Mouse (Mus musculus): ENCODE results near the gene Hoxd11. TPM values are rescaled to one million over a fixed set of nuclear protein-coding genes. Genes with fewer than 3 reads are reported as not detected.

Gene Hoxd11
- total RNA-seq, 2 experiments from 2014 or later, result 5.1 TPM; not detected in 1

DNA sequence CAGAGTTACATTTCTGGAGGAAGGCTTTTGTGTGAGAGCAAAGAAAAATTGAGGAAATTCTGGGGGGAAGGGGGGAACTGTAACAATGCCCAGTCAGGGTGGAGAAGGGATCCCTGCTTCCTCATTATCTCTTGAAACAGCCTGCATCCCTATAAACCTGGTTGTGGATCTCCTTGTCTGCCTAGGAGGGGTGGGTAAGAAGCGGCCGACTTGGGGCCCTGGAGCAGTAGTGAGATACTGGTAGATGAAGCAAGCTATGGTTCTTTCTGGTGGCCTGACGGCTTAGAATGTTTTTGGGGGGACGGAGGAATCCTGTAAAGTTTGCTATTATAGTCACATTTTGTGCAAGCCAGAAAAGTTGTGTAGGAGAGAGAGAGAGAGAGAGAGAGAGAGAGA is 14.1 kb downstream of the Hoxd11 start:
- no peak for DNase-seq (ENCODE audit: low spot score in 2 of 2)

- DNase-seq (ENCODE audit: low spot score in 2 of 2), result no peak
These were observed 14.7 kb downstream of the Hoxd11 start for GRCm38 (mm10) chr2:74694066-74694465.

- no peak for DNase-seq (ENCODE audit: low spot score in 2 of 2)
These were observed 16.0 kb downstream of the Hoxd11 start for GRCm38 (mm10) chr2:74695383-74695782.

DNA sequence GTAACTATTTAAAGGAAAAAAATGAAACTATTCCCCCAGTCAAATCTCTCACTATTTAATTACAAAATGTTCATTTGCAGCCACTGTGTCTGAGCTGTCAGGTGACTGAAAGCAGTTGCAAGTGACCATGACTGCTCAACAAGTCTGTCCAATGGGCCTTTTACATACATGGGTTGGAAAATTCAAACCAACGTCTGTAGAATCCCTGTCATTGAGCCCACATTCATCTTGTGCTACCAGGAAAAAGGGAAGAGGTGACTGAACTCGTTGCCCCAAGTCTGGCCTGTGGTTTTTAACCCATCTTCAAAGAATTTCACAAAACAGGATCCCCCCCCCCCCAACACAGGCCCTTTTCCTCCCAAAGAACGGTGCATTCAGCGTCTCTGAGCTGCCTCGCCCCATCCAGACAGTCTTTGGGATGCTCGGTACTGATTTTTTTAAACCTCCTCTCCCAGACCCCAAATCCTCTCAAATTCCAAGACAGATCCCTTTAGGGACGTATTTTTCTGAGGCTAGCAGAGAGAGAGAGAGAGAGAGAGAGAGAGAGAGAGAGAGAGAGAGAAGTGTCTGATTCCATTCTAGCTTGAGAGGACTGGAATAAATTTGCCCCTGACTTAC is 16.6 kb downstream of the Hoxd11 start:
- no peak for DNase-seq (ENCODE audit: low spot score in 2 of 2)

DNA sequence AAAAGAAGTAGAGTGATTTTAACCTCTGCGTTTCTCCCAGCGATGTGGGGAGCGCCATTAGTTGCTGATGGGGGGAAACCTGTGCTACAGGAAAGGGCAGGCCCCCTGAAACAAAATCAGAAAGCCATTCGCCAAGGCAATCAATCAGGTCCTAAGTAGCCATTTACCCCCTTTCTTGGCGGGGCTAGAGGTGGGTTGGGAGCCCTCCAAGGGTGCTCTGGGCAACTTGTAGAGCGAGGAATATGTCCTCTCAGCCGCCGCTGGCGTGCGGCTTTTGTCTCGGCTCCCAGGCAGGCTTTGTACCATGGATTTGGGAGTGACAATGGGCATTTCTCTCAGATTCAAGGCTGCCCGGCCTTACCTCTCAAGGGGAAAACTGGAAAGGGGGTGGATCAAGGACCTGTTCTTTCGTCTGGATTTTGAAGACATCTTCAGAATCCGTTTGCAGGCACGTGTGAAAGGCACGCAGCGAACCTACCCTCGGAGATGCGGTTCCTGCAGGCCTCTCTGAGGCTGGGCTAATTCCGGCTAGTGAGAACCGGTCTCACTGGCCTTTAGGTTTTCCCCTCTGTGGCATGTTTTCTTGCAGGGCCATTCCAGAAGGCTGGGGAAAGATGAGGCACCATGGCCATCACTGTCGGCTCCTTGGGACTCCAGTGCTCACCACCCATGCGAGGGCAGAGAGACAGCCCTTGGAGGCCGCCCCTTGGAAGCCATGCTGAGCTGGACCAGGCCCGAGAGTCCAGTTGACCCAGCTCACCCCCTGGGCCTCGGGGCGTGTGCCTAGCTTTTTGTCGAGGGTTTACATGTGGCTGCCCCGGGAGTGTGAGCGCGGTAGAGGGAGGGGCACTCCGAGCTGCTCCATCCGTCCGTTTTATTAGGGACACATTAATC is 17.3 kb downstream of the Hoxd11 start:
- no peak for DNase-seq (ENCODE audit: low spot score in 2 of 2)

DNA sequence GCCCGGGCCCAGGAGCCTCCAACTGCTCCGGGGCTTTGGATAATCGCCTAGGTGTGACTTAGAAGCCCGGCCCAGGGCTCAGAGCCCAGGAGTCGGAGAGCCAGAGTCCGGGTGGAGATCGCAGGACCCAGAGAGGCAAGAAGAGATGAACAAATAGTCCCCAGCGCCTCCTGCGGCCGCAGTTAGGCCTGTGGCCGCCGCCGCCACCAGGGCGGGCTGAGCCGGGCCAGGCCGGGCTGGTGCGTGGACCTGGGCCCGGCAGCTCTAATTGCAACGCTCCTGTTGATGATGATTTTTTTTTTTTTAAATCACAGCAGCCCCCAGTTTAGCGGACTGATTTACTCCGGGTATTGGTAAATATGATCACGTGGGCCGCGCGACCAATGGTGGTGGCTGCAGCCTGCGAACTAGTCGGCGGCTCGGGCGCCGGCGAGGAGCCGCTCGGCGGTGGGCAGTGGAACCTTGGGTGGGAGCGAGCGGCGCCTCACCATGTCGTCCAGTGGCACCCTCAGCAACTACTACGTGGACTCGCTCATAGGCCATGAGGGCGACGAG is 18.3 kb downstream of the Hoxd11 start, which contains the start of gene Hoxd9:
TSS of gene Hoxd9 (plus strand) at position 161 of the 555 bp plus-strand sequence.
- no peak for DNase-seq (ENCODE audit: low spot score in 2 of 2)

DNA sequence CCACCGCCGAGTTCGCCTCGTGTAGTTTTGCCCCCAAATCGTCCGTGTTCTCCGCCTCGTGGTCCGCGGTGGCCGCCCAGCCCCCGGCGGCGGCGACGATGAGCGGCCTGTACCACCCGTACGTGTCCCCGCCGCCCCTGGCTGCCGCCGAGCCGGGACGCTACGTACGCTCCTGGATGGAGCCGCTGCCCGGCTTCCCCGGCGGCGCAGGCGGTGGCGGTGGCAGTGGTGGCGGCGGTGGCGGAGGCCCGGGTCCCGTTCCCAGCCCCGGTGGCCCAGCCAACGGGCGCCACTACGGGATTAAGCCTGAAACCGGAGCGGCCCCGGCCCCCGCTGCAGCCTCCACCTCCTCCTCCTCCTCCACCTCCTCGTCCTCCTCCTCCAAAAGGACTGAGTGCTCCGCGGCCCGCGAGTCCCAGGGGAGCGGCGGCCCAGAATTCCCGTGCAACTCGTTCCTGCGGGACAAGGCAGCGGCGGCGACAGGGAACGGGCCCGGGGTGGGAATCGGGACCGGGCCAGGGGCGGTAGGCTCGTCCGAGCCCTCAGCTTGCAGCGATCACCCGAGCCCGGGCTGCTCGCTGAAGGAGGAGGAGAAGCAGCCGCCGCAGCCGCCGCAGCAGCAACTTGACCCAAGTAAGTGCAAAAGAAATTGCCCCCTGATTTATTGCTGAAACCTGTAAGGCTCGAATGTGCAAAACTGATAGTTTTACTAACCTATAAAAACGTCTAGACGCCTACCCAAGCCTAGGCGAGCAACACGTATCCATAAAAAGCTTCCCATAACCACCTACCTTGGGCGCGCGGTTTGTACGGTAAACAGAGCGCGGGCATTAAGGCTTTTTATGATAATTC is 19.1 kb downstream of the Hoxd11 start:
- DNase-seq (ENCODE audit: low spot score in 2 of 2), result no peak

DNA sequence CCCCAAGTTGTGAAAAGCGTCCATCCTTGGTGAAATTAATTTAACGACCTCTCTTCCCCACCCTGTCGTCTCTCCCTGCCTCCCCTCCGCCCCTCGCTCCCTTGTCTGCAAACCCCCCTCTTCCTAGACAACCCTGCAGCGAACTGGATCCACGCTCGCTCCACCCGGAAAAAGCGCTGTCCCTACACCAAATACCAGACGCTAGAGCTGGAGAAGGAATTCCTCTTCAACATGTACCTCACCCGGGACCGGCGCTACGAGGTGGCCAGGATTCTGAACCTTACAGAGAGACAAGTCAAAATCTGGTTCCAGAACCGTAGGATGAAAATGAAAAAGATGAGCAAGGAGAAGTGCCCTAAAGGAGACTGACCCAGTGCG is 19.7 kb downstream of the Hoxd11 start:
- DNase-seq (ENCODE audit: low spot score in 2 of 2), result no peak

- no peak for DNase-seq (ENCODE audit: low spot score in 2 of 2)
These were observed 20.5 kb downstream of the Hoxd11 start for GRCm38 (mm10) chr2:74699664-74700545.

DNA sequence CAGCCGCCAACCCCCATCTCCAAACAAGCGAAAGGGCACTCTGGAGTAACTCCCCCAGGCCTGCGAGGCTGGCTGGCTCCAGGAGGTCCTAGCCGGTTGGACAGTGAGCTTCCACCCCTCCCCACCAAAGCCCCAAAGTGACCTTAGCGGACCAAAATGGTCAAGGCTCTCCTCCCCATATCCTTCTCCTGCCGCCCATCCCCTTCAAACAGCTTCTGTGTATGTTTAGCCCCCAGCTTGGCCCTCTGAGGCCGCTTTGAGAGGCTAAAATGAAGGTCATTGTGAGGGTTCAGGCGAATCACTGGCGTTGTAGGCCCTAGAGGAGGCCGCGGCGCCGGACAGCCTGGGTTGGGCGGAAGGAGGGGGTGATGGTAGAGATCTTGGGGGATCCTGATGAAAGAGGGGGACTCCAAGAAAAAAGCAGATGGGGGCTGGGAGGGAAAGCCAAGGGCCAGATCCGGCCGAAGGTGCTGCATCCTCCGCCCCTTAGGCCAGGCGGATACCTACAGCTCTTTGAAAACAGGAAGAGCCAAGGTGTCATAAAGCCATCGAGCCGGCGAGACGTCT is 21.3 kb downstream of the Hoxd11 start:
- DNase-seq (ENCODE audit: low spot score in 2 of 2), result no peak

DNA sequence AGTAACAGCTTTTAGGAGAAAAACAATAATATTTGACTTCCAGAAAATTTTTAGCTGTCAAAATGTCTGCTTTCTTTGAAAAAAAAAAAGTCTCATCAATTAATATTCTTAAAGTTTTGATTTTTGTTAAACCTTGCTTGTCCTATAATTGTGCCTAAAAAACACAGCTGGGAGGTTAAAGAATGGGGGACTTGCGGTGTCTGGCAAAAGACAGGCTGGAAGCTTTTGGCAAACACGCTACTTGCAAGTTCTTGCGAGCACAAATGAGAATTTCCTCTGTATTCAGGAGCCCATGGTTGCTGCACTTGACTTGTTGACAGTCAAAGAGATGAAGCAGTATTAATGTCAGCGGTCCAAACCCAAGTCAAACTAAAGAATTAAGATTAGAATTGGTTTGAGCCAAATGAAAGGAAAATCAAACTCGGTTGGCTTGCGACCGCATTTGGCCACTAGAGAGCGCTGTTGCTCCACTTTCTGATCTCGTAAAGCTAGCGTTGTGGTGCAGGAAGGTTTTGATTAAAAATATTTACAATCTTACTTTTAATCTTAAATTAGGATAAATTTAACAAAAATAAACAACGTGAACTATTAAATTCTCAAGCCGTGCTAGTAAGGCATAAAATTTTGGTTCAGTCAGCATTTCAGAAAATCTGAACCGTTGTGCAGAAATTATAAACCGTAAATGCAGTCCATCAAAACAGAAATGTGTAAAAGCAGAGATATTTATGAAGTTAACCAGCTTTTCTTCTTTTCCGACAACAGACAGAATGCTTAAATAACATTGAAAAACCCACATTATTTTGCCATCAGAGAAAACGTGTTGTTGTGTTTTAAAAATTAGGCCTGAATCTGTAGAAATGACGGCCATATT is 22.8 kb downstream of the Hoxd11 start:
- no peak for DNase-seq (ENCODE audit: low spot score in 2 of 2)

DNA sequence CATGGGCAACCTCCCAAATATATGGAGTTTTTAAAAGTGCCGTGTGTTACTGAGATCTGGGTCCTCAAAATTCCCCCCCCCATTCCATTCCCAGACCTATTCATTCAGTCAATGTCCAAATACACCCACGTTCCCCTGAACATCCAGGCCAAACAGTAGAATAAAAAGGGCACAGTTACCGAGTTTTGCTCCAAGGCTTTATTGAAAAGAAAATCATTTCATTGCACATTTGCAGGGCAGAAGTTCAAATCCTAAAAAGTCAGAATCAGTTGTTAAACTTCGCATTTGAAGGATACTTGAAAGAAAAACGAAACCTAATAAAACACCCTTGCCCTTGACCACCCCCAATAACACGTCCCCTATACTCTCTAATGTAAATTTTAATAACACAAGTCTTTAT is 23.5 kb downstream of the Hoxd11 start:
- no peak for DNase-seq (ENCODE audit: low spot score in 2 of 2)

DNA sequence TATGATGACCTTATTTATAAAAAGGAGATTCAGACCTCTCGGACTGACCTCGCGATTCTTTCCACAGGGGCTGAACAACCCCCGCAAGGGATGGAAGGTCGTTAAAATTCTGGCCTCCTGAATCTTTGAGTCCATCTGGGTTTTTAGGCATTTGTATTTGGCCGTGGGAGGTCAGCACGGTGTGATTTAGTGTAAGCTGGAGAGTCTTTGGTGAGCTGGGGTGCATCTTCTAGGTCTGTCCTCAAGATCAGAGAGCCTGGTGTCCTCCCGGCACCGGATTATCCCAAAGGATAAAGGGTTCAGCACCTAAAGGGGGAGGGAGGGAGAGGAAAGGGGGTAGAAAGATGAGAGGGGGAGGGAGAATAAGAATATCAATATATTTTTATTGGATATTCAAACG is 24.0 kb downstream of the Hoxd11 start:
- no peak for DNase-seq (ENCODE audit: low spot score in 2 of 2)

- no peak for DNase-seq (ENCODE audit: low spot score in 2 of 2)
These were observed 24.5 kb downstream of the Hoxd11 start for GRCm38 (mm10) chr2:74703720-74704392.

- peak in 1 of 2 experiments; percentile 60 for DNase-seq (ENCODE audit: low spot score in 2 of 2)
These were observed 25.1 kb downstream of the Hoxd11 start, which contains the start of gene Hoxd8 for GRCm38 (mm10) chr2:74704393-74704998. Gene Hoxd8 (plus strand): TSS chr2:74704615.

- no peak for DNase-seq (ENCODE audit: low spot score in 2 of 2)
These were observed 25.7 kb downstream of the Hoxd11 start for GRCm38 (mm10) chr2:74704999-74705466.

- no peak for DNase-seq (ENCODE audit: low spot score in 2 of 2)
These were observed 26.2 kb downstream of the Hoxd11 start for GRCm38 (mm10) chr2:74705467-74706089.
